Mouse (Mus musculus): ENCODE measurements around the gene Trim26. TPM values are rescaled to one million over a fixed set of nuclear protein-coding genes. Genes with fewer than 3 reads are reported as not detected.
"Not testable (repeated sequence)": the region's sequence is repeated elsewhere in the genome, so short reads cannot be mapped to it uniquely, and the experiment has no call there.

Trim26 gene
- polyA plus RNA-seq, 1 experiment from 2014 or later: 12.1 TPM

DNA sequence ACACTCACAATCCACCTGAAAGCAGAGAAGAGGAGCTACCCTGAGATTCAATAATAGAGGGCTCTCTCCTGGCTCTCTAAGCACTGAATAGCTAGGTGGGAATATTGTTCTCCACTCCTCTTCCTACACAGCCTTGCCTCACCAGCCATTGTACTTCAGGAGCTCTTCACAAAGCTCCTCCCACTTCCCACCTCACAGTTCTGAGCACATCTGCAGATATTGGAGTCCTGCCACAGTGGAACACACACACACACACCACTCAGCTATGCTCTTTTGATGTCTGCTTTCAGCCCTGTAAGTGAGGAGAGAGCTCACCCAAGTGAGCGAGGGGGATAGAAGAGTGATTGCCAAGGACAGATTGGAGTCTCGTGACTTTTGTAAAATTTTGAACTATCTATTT is 46.4 kb downstream of the Trim26 start:
- H3K4me2 ChIP-seq: no peak overlapping the region
- no peak overlapping the region for H3K27ac ChIP-seq
- H3K9me3 ChIP-seq (replicated peaks): no peaks in the 10 kb centered on the region
- peaks cover 18% of the 10 kb centered on the region for H3K27me3 ChIP-seq
- DNase-seq (no peak), ATAC-seq (ENCODE audit: low read depth) (no peak)
- no peaks in the 10 kb centered on the region for H3K4me1 ChIP-seq (replicated peaks)
- H3K9ac ChIP-seq: no peak overlapping the region
- 75% methylated on average over 2 of the region's 2 CpGs for WGBS (ENCODE audit: insufficient replicate concordance)
- H3K36me3 ChIP-seq: peaks cover 2% of the 10 kb centered on the region
- H3K4me3 ChIP-seq (replicated peaks): no peak overlapping the region

DNA sequence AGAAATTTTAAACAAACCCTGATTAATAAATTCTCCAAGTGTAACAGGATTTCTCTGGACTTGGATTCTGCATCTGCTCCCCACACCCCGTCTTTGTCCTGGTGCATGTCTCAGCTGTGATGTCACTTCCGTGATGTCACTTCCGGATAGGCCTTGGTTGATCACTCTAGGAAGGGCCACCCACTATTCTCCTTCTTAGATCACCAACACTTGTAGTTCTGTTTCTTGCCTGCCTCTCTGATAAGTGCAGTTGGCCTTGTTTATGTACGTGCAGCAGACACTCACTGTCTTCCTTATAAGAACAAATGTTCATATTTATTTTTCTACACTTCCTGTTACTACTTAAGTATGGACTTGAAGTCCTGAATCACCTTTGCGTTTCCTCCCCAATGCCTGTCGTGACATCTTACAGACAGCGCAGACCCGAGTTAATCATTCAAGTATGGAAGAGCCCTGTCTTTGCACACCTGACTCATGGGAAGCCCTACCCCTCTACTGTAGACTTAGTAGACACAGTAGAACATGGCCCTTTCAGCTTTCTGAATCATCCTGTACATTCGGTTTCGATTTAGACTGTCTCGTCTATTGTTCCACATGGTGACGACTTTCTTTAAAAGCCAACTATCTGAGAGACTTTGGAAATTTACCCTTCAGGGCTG is 48.3 kb downstream of the Trim26 start:
- Histone ChIP-seq H3K27ac (no peak overlapping the region), H3K4me3 (replicated peaks) (no peak overlapping the region), H3K9ac (no peak overlapping the region), H3K27me3 (peaks cover 31% of the 10 kb centered on the region), H3K4me1 (replicated peaks) (no peaks in the 10 kb centered on the region), H3K36me3 (no peaks in the 10 kb centered on the region), H3K4me2 (no peak overlapping the region), H3K9me3 (replicated peaks) (no peaks in the 10 kb centered on the region)
- 77% methylated on average over 12 of the region's 12 CpGs for WGBS (ENCODE audit: insufficient replicate concordance)
- ATAC-seq (ENCODE audit: low read depth) (no peak), DNase-seq (no peak)

GRCm38 (mm10) chr17:36890073-36890903 is 53.4 kb downstream of the Trim26 start, which contains the start of gene Trim40:
Gene Trim40 (minus strand): TSS chr17:36890123.
- H3K27me3 ChIP-seq: peaks cover 46% of the 10 kb centered on the region
- H3K4me3 ChIP-seq (replicated peaks): no peak within 1 kb of the TSS
- no peak within 1 kb of the TSS for H3K9ac ChIP-seq
- no peaks in the 10 kb centered on the region for H3K4me1 ChIP-seq (replicated peaks)
- DNase-seq (no peak), ATAC-seq (ENCODE audit: low read depth) (no peak)
- 69% methylated on average over 5 of the region's 5 CpGs for WGBS (ENCODE audit: insufficient replicate concordance)
- H3K36me3 ChIP-seq: no peaks in the 10 kb centered on the region
- no peak within 1 kb of the TSS for H3K4me2 ChIP-seq
- H3K9me3 ChIP-seq (replicated peaks): no peaks in the 10 kb centered on the region
- H3K27ac ChIP-seq: no peak within 1 kb of the TSS

DNA sequence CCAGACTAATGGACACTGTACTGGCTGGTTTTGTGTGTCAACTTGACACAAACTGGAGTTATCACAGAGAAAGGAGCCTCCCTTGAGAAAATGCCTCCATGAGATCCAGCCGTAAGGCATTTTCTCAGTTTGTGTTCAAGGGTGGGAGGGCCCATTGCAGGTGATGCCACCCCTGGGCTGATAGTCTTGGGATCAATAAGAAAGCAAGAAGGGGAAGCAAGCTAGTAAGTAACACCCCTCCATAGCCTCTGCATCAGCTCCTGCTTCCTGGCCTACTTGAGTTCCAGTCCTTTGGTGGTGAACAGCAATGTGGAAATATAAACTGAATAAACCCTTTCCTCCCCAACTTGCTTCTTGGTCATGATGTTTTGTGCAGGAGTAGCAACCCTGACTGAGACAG is 54.6 kb downstream of the Trim26 start:
- not testable (repeated sequence) for H3K9ac ChIP-seq; H3K4me2 ChIP-seq; H3K27ac ChIP-seq; DNase-seq; H3K4me1 ChIP-seq (replicated peaks); H3K4me3 ChIP-seq (replicated peaks); ATAC-seq (ENCODE audit: low read depth); H3K36me3 ChIP-seq; H3K9me3 ChIP-seq (replicated peaks)
- 74% methylated on average over 1 of the region's 1 CpGs for WGBS (ENCODE audit: insufficient replicate concordance)
- H3K27me3 ChIP-seq: peaks cover 46% of the 10 kb centered on the region

DNA sequence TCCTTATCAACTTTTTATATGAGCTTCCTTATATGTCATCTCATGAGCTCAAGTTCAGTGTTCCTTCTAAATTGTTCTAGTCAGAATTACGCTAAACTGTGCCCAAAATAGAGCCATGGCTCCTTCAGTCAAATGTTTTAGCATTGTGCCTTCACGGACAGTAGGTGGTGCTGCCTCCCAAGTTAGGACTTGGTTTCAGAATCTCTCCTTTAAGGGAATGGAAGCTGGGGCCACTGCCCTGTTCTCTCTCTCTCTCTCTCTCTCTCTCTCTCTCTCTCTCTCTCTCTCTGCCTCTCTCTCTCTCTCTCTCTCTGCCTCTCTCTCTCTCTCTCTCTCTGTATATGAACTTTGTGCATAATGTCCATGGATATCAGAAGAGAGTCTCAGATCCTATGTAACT is 55.4 kb downstream of the Trim26 start:
- H3K9ac ChIP-seq: no peak overlapping the region
- no peaks in the 10 kb centered on the region for H3K36me3 ChIP-seq
- WGBS (ENCODE audit: insufficient replicate concordance): 6% methylated on average over 2 of the region's 2 CpGs
- peaks cover 51% of the 10 kb centered on the region for H3K27me3 ChIP-seq
- no peak overlapping the region for H3K27ac ChIP-seq
- H3K9me3 ChIP-seq (replicated peaks): no peaks in the 10 kb centered on the region
- no peak overlapping the region for H3K4me2 ChIP-seq
- H3K4me1 ChIP-seq (replicated peaks): no peaks in the 10 kb centered on the region
- 0 out of 2 replicates have a peak, but pooled peaks have one; percentile 30 for ATAC-seq (ENCODE audit: low read depth)
- no peak overlapping the region for H3K4me3 ChIP-seq (replicated peaks)
- no peak for DNase-seq

- H3K27me3 ChIP-seq: peaks cover 50% of the 10 kb centered on the region
- ATAC-seq (ENCODE audit: low read depth) (no peak), DNase-seq (no peak)
- no peaks in the 10 kb centered on the region for H3K36me3 ChIP-seq
- no peaks in the 10 kb centered on the region for H3K9me3 ChIP-seq (replicated peaks)
- H3K27ac ChIP-seq: no peak overlapping the region
- H3K4me3 ChIP-seq (replicated peaks): no peak overlapping the region
- H3K4me1 ChIP-seq (replicated peaks): no peaks in the 10 kb centered on the region
- no peak overlapping the region for H3K4me2 ChIP-seq
- 13% methylated on average over 5 of the region's 5 CpGs for WGBS (ENCODE audit: insufficient replicate concordance)
- no peak overlapping the region for H3K9ac ChIP-seq
Measured at GRCm38 (mm10) chr17:36893387-36893786, 56.5 kb downstream of the Trim26 start.

DNA sequence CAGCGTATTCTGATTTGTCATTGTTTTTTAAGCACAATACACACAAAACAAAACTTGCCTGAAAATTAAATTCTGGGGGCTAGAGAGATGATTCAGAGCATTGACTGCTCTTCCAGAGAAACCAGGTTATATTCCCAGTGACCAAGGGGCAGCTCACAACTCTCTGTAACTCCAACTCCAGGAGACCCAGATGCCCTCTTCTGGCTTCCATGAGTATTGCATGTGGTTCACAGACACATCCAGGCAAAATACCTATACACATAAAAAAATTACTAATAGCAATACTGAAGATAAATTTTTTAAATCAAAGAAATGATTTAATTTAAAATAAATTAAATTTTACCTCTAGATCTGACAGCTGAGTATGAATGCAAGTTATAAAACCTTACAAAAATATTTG is 59.6 kb downstream of the Trim26 start:
- Histone ChIP-seq H3K27ac (no peak overlapping the region), H3K27me3 (peaks cover 41% of the 10 kb centered on the region), H3K9me3 (replicated peaks) (no peaks in the 10 kb centered on the region), H3K4me1 (replicated peaks) (no peaks in the 10 kb centered on the region), H3K36me3 (no peaks in the 10 kb centered on the region), H3K4me3 (replicated peaks) (no peak overlapping the region), H3K4me2 (no peak overlapping the region), H3K9ac (no peak overlapping the region)
- ATAC-seq (ENCODE audit: low read depth) (no peak), DNase-seq (peak; percentile 35)
- 83% methylated on average over 1 of the region's 1 CpGs for WGBS (ENCODE audit: insufficient replicate concordance)

GRCm38 (mm10) chr17:36897065-36897464 is 60.1 kb downstream of the Trim26 start:
- H3K4me3 ChIP-seq (replicated peaks): no peak overlapping the region
- no peak overlapping the region for H3K9ac ChIP-seq
- H3K4me2 ChIP-seq: no peak overlapping the region
- H3K9me3 ChIP-seq (replicated peaks): no peaks in the 10 kb centered on the region
- DNase-seq: no peak
- H3K4me1 ChIP-seq (replicated peaks): no peaks in the 10 kb centered on the region
- no peak for ATAC-seq (ENCODE audit: low read depth)
- no peak overlapping the region for H3K27ac ChIP-seq
- H3K27me3 ChIP-seq: peaks cover 38% of the 10 kb centered on the region
- no peaks in the 10 kb centered on the region for H3K36me3 ChIP-seq

DNA sequence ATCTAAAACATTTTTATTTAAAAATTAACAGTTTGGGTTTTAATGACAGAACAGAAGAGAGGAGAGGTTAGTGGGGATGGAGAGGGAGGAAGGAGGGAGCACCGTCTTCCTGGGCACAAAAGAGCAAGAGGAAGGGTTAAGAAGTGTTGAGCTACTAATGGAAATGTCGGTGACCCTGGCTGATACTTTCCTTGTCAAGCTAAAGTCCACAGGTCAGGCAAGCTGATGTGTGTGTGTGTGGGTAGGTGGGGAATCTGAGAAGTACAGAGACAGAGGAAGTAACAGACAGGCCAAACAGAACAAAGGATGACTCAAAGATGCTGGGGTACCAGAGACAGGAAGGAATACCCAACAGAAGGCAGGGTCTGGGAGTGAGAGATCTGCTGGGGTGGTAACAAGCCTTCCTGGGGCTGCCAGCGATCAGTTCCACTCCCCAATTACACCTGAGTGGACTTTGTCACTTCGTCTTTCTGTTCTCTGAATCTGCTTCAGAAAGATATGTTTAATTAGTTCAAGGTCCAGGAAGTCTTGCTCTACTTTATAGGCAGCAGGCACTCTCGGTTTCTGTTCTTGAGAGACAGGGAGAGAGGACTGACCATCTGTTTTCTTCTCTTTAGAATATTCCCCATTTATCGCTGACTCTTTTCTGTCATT is 60.7 kb downstream of the Trim26 start, which contains the start of gene Trim31:
Gene Trim31 (plus strand): TSS at position 567 of the 654 bp plus-strand sequence.
- Histone ChIP-seq H3K4me1 (replicated peaks) (no peaks in the 10 kb centered on the region), H3K4me3 (replicated peaks) (no peak within 1 kb of the TSS), H3K9me3 (replicated peaks) (no peaks in the 10 kb centered on the region), H3K9ac (no peak within 1 kb of the TSS), H3K36me3 (no peaks in the 10 kb centered on the region), H3K27ac (no peak within 1 kb of the TSS), H3K4me2 (no peak within 1 kb of the TSS), H3K27me3 (peaks cover 38% of the 10 kb centered on the region)
- DNase-seq (no peak), ATAC-seq (ENCODE audit: low read depth) (no peak)
- WGBS (ENCODE audit: insufficient replicate concordance): 47% methylated on average over 6 of the region's 6 CpGs

- ATAC-seq (ENCODE audit: low read depth) (no peak), DNase-seq (no peak)
- Histone ChIP-seq H3K4me2 (no peak overlapping the region), H3K9me3 (replicated peaks) (no peaks in the 10 kb centered on the region), H3K4me3 (replicated peaks) (no peak overlapping the region), H3K36me3 (no peaks in the 10 kb centered on the region), H3K27me3 (peaks cover 36% of the 10 kb centered on the region), H3K27ac (no peak overlapping the region), H3K9ac (no peak overlapping the region), H3K4me1 (replicated peaks) (no peaks in the 10 kb centered on the region)
- WGBS (ENCODE audit: insufficient replicate concordance): 45% methylated on average over 4 of the region's 4 CpGs
Measured at GRCm38 (mm10) chr17:36899376-36899775, 62.4 kb downstream of the Trim26 start.

DNA sequence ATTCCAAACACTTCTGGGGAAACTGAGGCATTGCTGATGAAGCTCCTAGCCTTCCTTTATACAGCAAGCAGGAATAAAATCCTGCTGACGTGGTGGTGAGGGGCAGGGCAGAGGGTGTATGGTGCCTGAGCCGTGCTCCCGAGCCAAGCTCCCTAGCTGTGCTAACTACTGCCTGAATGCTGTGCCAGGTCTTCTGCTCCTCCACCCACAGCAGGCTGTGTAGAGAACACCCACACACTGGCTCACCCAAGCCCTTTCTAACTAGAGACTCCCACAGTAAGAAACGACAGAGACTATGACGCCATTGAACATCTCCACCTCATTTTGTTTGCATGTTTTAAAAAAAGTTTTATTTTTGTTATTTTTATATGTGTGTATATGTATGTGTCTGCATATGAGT is 63.1 kb downstream of the Trim26 start:
- H3K27ac ChIP-seq: no peak overlapping the region
- no peak overlapping the region for H3K9ac ChIP-seq

More for the DNA sequence above, 63.1 kb downstream of the Trim26 start:
- DNase-seq (no peak), ATAC-seq (ENCODE audit: low read depth) (no peak)
- 65% methylated on average over 5 of the region's 5 CpGs for WGBS (ENCODE audit: insufficient replicate concordance)
- Histone ChIP-seq H3K4me1 (replicated peaks) (no peaks in the 10 kb centered on the region), H3K4me3 (replicated peaks) (no peak overlapping the region), H3K27me3 (peaks cover 31% of the 10 kb centered on the region), H3K4me2 (no peak overlapping the region), H3K9me3 (replicated peaks) (no peaks in the 10 kb centered on the region), H3K36me3 (no peaks in the 10 kb centered on the region)
